20 mouse cellular contexts compared by ENCODE assay signal in the genomic region with DNA sequence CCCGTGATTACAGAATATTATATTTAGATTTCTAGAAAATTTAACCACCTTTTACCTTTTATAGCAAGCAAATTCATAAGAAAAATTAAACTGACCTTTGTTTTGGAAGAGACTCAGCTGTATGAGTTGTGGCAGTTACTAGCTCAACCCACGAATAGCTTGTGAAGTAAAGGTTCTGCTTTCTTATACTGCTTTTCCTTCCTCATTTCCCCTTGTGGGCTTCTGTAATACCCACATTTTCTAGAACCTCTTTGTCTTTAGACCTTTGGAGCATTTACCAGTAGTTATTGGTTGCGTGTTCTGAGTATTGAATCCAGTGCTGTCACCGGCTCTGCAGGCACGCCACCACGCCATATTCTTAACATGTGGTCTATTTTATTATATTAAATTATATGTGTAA. TPM values are rescaled to one million over a fixed set of nuclear protein-coding genes. Genes with fewer than 3 reads are reported as not detected.
DNase-seq lines count a peak whose midpoint lies in the region; ATAC-seq and TF ChIP-seq lines count a peak whose summit lies in the region.
"Had no signal": no experiment of that assay in that cellular context is flagged by ENCODE, and none has a peak within 500 bp of the region (broad histone marks: within the 10 kb centered on the region; RNA-seq: fewer than 3 reads in every experiment).

P2ry13 (minus strand) TSS at position 156 of the 400 bp plus-strand sequence.

- TF ChIP-seq POLR2A in heart, adult 2 months (IDR thresholded peaks at IDR 0.05; ENCODE audit: insufficient read depth, low read depth, low read length): no peak
- no peak for TF ChIP-seq POLR2A in bone marrow macrophage, adult 2 months (IDR thresholded peaks at IDR 0.05; ENCODE audit: borderline replicate concordance, low read depth, low read length)

- no peak for TF ChIP-seq CTCF in heart, adult 2 months (IDR thresholded peaks at IDR 0.05)
- no peak for TF ChIP-seq CTCF in liver, postnatal 0 days (IDR thresholded peaks at IDR 0.05; ENCODE audit: low read depth)
- TF ChIP-seq CTCF in bone marrow macrophage, adult 2 months (IDR thresholded peaks at IDR 0.05; ENCODE audit: low read depth, low read length): no peak

- 0 out of 2 replicates have a peak within 1 kb of the TSS, but pooled peaks have one; percentile 2 for H3K4me3 ChIP-seq in heart, adult 2 months
- no peak within 1 kb of the TSS for H3K4me3 ChIP-seq in heart, embryonic 11.5 days (ENCODE audit: low read depth, low read length)
- H3K4me3 ChIP-seq in liver, postnatal 0 days (ENCODE audit: low read depth, low read length): peak within 1 kb of the TSS; percentile 32; the same call in 1 of the 2 replicates
- H3K4me3 ChIP-seq in bone marrow macrophage, adult 2 months (ENCODE audit: insufficient read depth, low read length): peak within 1 kb of the TSS; percentile 44
- H3K4me3 ChIP-seq: embryonic facial prominence, embryonic 13.5 days; forebrain, embryonic 10.5 days; intestine, embryonic 15.5 days; midbrain, embryonic 10.5 days; myocyte had no signal

- H3K9me3 ChIP-seq in heart, embryonic 11.5 days (replicated peaks; ENCODE audit: control insufficient read depth, low read length): no peaks in the 10 kb centered on the region
- no peaks in the 10 kb centered on the region for H3K9me3 ChIP-seq in liver, postnatal 0 days (ENCODE audit: low read length)
- H3K9me3 ChIP-seq: embryonic facial prominence, embryonic 13.5 days; forebrain, embryonic 10.5 days; intestine, embryonic 15.5 days; midbrain, embryonic 10.5 days had no signal

- WGBS in heart, adult 2 months: 88% methylated on average over 6 of the region's 6 CpGs
- WGBS in heart, embryonic 11.5 days (ENCODE audit: insufficient replicate concordance): 85% methylated on average over 6 of the region's 6 CpGs
- WGBS in liver, postnatal 0 days (ENCODE audit: insufficient replicate concordance): 52% methylated on average over 6 of the region's 6 CpGs

- ATAC-seq in heart, embryonic 11.5 days (replicated peaks; ENCODE audit: insufficient number of reproducible peaks, low FRiP score, low TSS enrichment): no peak
- ATAC-seq in liver, postnatal 0 days: no peak; the same call in 1 of the 2 replicates
- peak; percentile 35 for ATAC-seq in megakaryocyte progenitor cell, adult 5-6 weeks (replicated peaks; ENCODE audit: poor library complexity)
- ATAC-seq: intestine, embryonic 15.5 days had no signal

- no peak for DNase-seq in heart, adult 2 months
- DNase-seq in liver, postnatal 0 days: no peak
- DNase-seq in liver: no peak
- DNase-seq in urinary bladder, adult 2 months (ENCODE audit: low spot score): no peak
- DNase-seq in testis, postnatal 14 days (ENCODE audit: low spot score): no peak
- DNase-seq: adrenal gland, postnatal 14 days; cerebellum, postnatal 10 days; heart, postnatal 36 days; lung, adult 18-20 months; right cerebral cortex, postnatal 4 days had no signal

- H3K9ac ChIP-seq in heart, adult 2 months (ENCODE audit: low read depth, low read length): no peak within 1 kb of the TSS
- H3K9ac ChIP-seq in heart, embryonic 11.5 days (ENCODE audit: low read depth, low read length): no peak within 1 kb of the TSS
- no peak within 1 kb of the TSS for H3K9ac ChIP-seq in liver, postnatal 0 days (replicated peaks)
- H3K9ac ChIP-seq: embryonic facial prominence, embryonic 13.5 days; intestine, embryonic 15.5 days had no signal

- H3K4me1 ChIP-seq in heart, adult 2 months (ENCODE audit: control insufficient read depth, insufficient read depth, low read length): no peaks in the 10 kb centered on the region; the same call in 1 of the 2 replicates
- no peaks in the 10 kb centered on the region; the same call in 1 of the 2 replicates for H3K4me1 ChIP-seq in heart, embryonic 11.5 days (ENCODE audit: control insufficient read depth, insufficient read depth, low read length)
- H3K4me1 ChIP-seq in liver, postnatal 0 days (ENCODE audit: insufficient read depth): peaks cover 4% of the 10 kb centered on the region
- H3K4me1 ChIP-seq in bone marrow macrophage, adult 2 months (ENCODE audit: control insufficient read depth, insufficient read depth, low read length): peaks cover 59% of the 10 kb centered on the region
- H3K4me1 ChIP-seq: midbrain, embryonic 10.5 days had no signal

- intact Hi-C loops in heart, adult 2 months (cut with DNase I): no loop called here

- no peak within 1 kb of the TSS for H3K27ac ChIP-seq in heart, adult 2 months
- no peak within 1 kb of the TSS for H3K27ac ChIP-seq in heart, embryonic 11.5 days (ENCODE audit: low read depth, low read length)
- H3K27ac ChIP-seq in liver, postnatal 0 days (ENCODE audit: low read depth): peak within 1 kb of the TSS; percentile 44
- peak within 1 kb of the TSS; percentile 94 for H3K27ac ChIP-seq in bone marrow macrophage, adult 2 months (ENCODE audit: insufficient read depth, low read depth, low read length)
- H3K27ac ChIP-seq: embryonic facial prominence, embryonic 13.5 days; forebrain, embryonic 10.5 days; intestine, embryonic 15.5 days; kidney, postnatal 0 days; midbrain, embryonic 10.5 days had no signal

- no peak for TF ChIP-seq EP300 in heart, adult 2 months (IDR thresholded peaks at IDR 0.05; ENCODE audit: insufficient read depth, low read depth, low read length)
- no peak for TF ChIP-seq EP300 in liver, postnatal 0 days (IDR thresholded peaks at IDR 0.05; ENCODE audit: low read depth)

- no peaks in the 10 kb centered on the region for H3K27me3 ChIP-seq in heart, adult 2 months (ENCODE audit: control insufficient read depth, insufficient read depth, low read length)
- no peaks in the 10 kb centered on the region for H3K27me3 ChIP-seq in heart, embryonic 11.5 days (ENCODE audit: control insufficient read depth, insufficient read depth, low read length)
- no peaks in the 10 kb centered on the region for H3K27me3 ChIP-seq in liver, postnatal 0 days (ENCODE audit: insufficient read depth, low read length)
- H3K27me3 ChIP-seq: embryonic facial prominence, embryonic 13.5 days; intestine, embryonic 15.5 days had no signal

- H3K79me2 ChIP-seq in heart, adult 2 months (replicated peaks; ENCODE audit: control insufficient read depth, insufficient read depth, low read length): no peaks in the 10 kb centered on the region

- no peaks in the 10 kb centered on the region for H3K36me3 ChIP-seq in heart, adult 2 months (ENCODE audit: control insufficient read depth, insufficient read depth, low read length)
- no peaks in the 10 kb centered on the region for H3K36me3 ChIP-seq in heart, embryonic 11.5 days (ENCODE audit: control insufficient read depth, insufficient read depth, low read length)
- H3K36me3 ChIP-seq in liver, postnatal 0 days (replicated peaks; ENCODE audit: insufficient read depth, low read length): no peaks in the 10 kb centered on the region
- H3K36me3 ChIP-seq: embryonic facial prominence, embryonic 13.5 days; forebrain, embryonic 10.5 days; intestine, embryonic 15.5 days; midbrain, embryonic 10.5 days had no signal

- no peak within 1 kb of the TSS for H3K4me2 ChIP-seq in heart, embryonic 11.5 days
- H3K4me2 ChIP-seq in liver, postnatal 0 days (ENCODE audit: low read depth, low read length): peak within 1 kb of the TSS; percentile 49
- H3K4me2 ChIP-seq: embryonic facial prominence, embryonic 13.5 days; intestine, embryonic 15.5 days had no signal

RNA-seq across cellular contexts. Expression of gene P2ry13, which starts in this region (rescaled TPM):
- total RNA-seq in heart, adult 2 months (2021): under 1 TPM; 0.39 to 0.97 TPM
- polyA plus RNA-seq in heart, adult 2 months (2012; rRNA removed): 0.92 and 1.6 TPM in 2 replicates
- polyA plus RNA-seq in heart, embryonic 11.5 days (2014; fragmentation: Nextera tagmentation; extraction: Ambion mirVana): 0.49 and 0.66 TPM in 2 replicates
- 4.4 and 4.6 TPM in 2 replicates for polyA plus RNA-seq in liver, postnatal 0 days (2015; fragmentation: Nextera tagmentation; extraction: Ambion mirVana)
- polyA plus RNA-seq in bone marrow macrophage, adult 2 months (2012; ENCODE audit: insufficient read depth, insufficient read length, missing spikeins): 18.7 and 21.0 TPM in 2 replicates
- total RNA-seq in megakaryocyte progenitor cell, adult 5-6 weeks (2015): 0.95 and 1.6 TPM in 2 replicates
- 0.78 and 0.83 TPM in 2 replicates for total RNA-seq in megakaryocyte progenitor cell, adult 5-6 weeks (2017)
- polyA plus RNA-seq in urinary bladder, adult 2 months (2012; rRNA removed): 3.3 and 4.3 TPM in 2 replicates
- total RNA-seq: ES-E14 had no signal
- polyA plus RNA-seq: myocyte had no signal

Comparison
In these comparisons a context has a peak if more than half of its experiments do, and no peak if none do; other contexts are left out.
1. H3K27ac ChIP-seq: peak in liver, postnatal 0 days (single experiment) and bone marrow macrophage, adult 2 months (single experiment); none in heart, adult 2 months (single experiment) and heart, embryonic 11.5 days (single experiment).